In genomic region chr5:144287267-144287820, GRCm38 (mm10) we compare ENCODE assay signal across 21 mouse cellular contexts. TPM values are rescaled to one million over a fixed set of nuclear protein-coding genes. Genes with fewer than 3 reads are reported as not detected.
A peak's percentile ranks its signal among the peaks of the same experiment; 100 is the strongest.
DNase-seq lines count a peak whose midpoint lies in the region; ATAC-seq and TF ChIP-seq lines count a peak whose summit lies in the region.
"Had no signal": no experiment of that assay in that cellular context is flagged by ENCODE, and none has a peak within 500 bp of the region (broad histone marks: within the 10 kb centered on the region; RNA-seq: fewer than 3 reads in every experiment).

No protein-coding gene starts in this region.

- no peak overlapping the region for H3K4me3 ChIP-seq in heart, embryonic 11.5 days (ENCODE audit: low read depth, low read length)
- H3K4me3 ChIP-seq in C2C12 (ENCODE audit: insufficient read depth, poor library complexity, severe bottlenecking) (no peak overlapping the region), myocyte (no peak overlapping the region)
- H3K4me3 ChIP-seq: embryonic facial prominence, embryonic 12.5 days; forebrain, embryonic 12.5 days; heart, adult 2 months; hindbrain, embryonic 12.5 days had no signal

- 81% methylated on average over 3 of the region's 3 CpGs for WGBS in heart, embryonic 11.5 days (ENCODE audit: insufficient replicate concordance)

- ATAC-seq in heart, embryonic 11.5 days (replicated peaks; ENCODE audit: insufficient number of reproducible peaks, low FRiP score, low TSS enrichment), result 0 out of 2 replicates have a peak, but pooled peaks have one; percentile 20
- ATAC-seq: forebrain, embryonic 16.5 days; hindbrain, embryonic 16.5 days; inflammation-experienced regulatory T-cells, adult 6 months; intestine, postnatal 0 days had no signal

- H3K27ac ChIP-seq in heart, embryonic 11.5 days (ENCODE audit: low read depth, low read length), result no peak overlapping the region
- H3K27ac ChIP-seq: embryonic facial prominence, embryonic 12.5 days; forebrain, embryonic 12.5 days; heart, adult 2 months; hindbrain, embryonic 12.5 days had no signal

- H3K79me3 ChIP-seq in C2C12 (ENCODE audit: low read depth), result no peaks in the 10 kb centered on the region

- no peaks in the 10 kb centered on the region for H3K36me3 ChIP-seq in heart, embryonic 11.5 days (ENCODE audit: control insufficient read depth, insufficient read depth, low read length)
- H3K36me3 ChIP-seq in C2C12 (ENCODE audit: control insufficient read depth, insufficient read depth) (peaks cover 3% of the 10 kb centered on the region), myocyte (ENCODE audit: control insufficient read depth, insufficient read depth) (peaks cover 11% of the 10 kb centered on the region)
- H3K36me3 ChIP-seq: embryonic facial prominence, embryonic 12.5 days; forebrain, embryonic 12.5 days; hindbrain, embryonic 12.5 days had no signal

- peak; percentile 37 for TF ChIP-seq POLR2A in myocyte (IDR thresholded peaks at IDR 0.05; ENCODE audit: insufficient read length, low read depth)

- TF ChIP-seq CTCF in C2C12 (IDR thresholded peaks at IDR 0.05; ENCODE audit: control insufficient read depth, insufficient read depth, insufficient read length), result no peak

- H3K79me2 ChIP-seq in C2C12 (ENCODE audit: control insufficient read depth, insufficient read depth), result no peaks in the 10 kb centered on the region
- no peaks in the 10 kb centered on the region for H3K79me2 ChIP-seq in myocyte (ENCODE audit: control insufficient read depth, insufficient read depth)

- H3ac ChIP-seq in C2C12 (ENCODE audit: control insufficient read depth, insufficient read length, low read depth), result no peak overlapping the region
- H3ac ChIP-seq in myocyte (ENCODE audit: control insufficient read depth, insufficient read length), result no peak overlapping the region

- H3K9me3 ChIP-seq in heart, embryonic 11.5 days (replicated peaks; ENCODE audit: control insufficient read depth, low read length), result no peaks in the 10 kb centered on the region
- H3K9me3 ChIP-seq: embryonic facial prominence, embryonic 12.5 days; forebrain, embryonic 12.5 days; hindbrain, embryonic 12.5 days had no signal

- peaks cover 10% of the 10 kb centered on the region for H3K4me1 ChIP-seq in heart, embryonic 11.5 days (ENCODE audit: control insufficient read depth, insufficient read depth, low read length)
- H3K4me1 ChIP-seq: embryonic facial prominence, embryonic 12.5 days; forebrain, embryonic 12.5 days; hindbrain, embryonic 12.5 days had no signal

- no peak overlapping the region for H3K9ac ChIP-seq in heart, embryonic 11.5 days (ENCODE audit: low read depth, low read length)
- H3K9ac ChIP-seq: embryonic facial prominence, embryonic 12.5 days; forebrain, embryonic 12.5 days; hindbrain, embryonic 12.5 days had no signal

- no peak overlapping the region for H3K4me2 ChIP-seq in heart, embryonic 11.5 days
- peak overlapping the region; percentile 54 for H3K4me2 ChIP-seq in myocyte (ENCODE audit: low read depth)
- H3K4me2 ChIP-seq: embryonic facial prominence, embryonic 12.5 days; forebrain, embryonic 12.5 days; hindbrain, embryonic 12.5 days had no signal

- H3K27me3 ChIP-seq in heart, embryonic 11.5 days (ENCODE audit: control insufficient read depth, insufficient read depth, low read length), result no peaks in the 10 kb centered on the region
- H3K27me3 ChIP-seq in C2C12 (ENCODE audit: control insufficient read depth, insufficient read depth, insufficient read length) (no peaks in the 10 kb centered on the region), myocyte (ENCODE audit: control insufficient read depth, insufficient read depth, insufficient read length) (no peaks in the 10 kb centered on the region)
- H3K27me3 ChIP-seq: CH12.LX; embryonic facial prominence, embryonic 12.5 days; forebrain, embryonic 12.5 days; hindbrain, embryonic 12.5 days had no signal

- peak; percentile 12 for DNase-seq in gastrocnemius, adult 18-20 months (ENCODE audit: low spot score)
- DNase-seq in gastrocnemius, postnatal 25 days, result no peak
- no peak for DNase-seq in heart, adult 9 months (ENCODE audit: low spot score in 2 of 2)
- DNase-seq in embryo, embryonic 11 days, result no peak
- DNase-seq: adrenal gland, adult 2 months; adrenal gland, postnatal 36 days; cerebellum, adult 2 months; cerebellum, postnatal 10 days; heart, postnatal 36 days had no signal

TF ChIP-seq in C2C12, 6 proteins besides CTCF, POLR2A, EP300 and RAD21:
- no peak for TF ChIP-seq MAX (IDR thresholded peaks at IDR 0.05)
- TF ChIP-seq CEBPB (IDR thresholded peaks at IDR 0.05; ENCODE audit: low read depth), result no peak
- TF ChIP-seq MYOD1 (IDR thresholded peaks at IDR 0.05; ENCODE audit: control insufficient read depth, insufficient read length, low read depth), result peak; percentile 93
- TF ChIP-seq MYOG (IDR thresholded peaks at IDR 0.05; ENCODE audit: control insufficient read depth, extremely low read depth, insufficient read length), result no peak
- TF ChIP-seq FOSL1 (IDR thresholded peaks at IDR 0.05; ENCODE audit: insufficient read depth, low read length, poor library complexity, severe bottlenecking), result no peak
- no peak for TF ChIP-seq USF1 (IDR thresholded peaks at IDR 0.05; ENCODE audit: low read depth)

TF ChIP-seq in myocyte, 11 proteins besides CTCF, POLR2A, EP300 and RAD21:
- peak; percentile 90 for TF ChIP-seq TCF12 (IDR thresholded peaks at IDR 0.05; ENCODE audit: insufficient read depth, poor library complexity, severe bottlenecking)
- peak; percentile 86 for TF ChIP-seq TCF3 (IDR thresholded peaks at IDR 0.05; ENCODE audit: insufficient read length, low read depth)
- peak; percentile 85 to 100 (median 98) for TF ChIP-seq MYOG (IDR thresholded peaks at IDR 0.05; ENCODE audit: control insufficient read depth in 1 of 3, insufficient read depth in 1 of 3, insufficient read length in 2 of 3, low read depth in 2 of 3)
- TF ChIP-seq E2F4 (IDR thresholded peaks at IDR 0.05; ENCODE audit: insufficient read depth), result no peak
- no peak for TF ChIP-seq POLR2AphosphoS2 (IDR thresholded peaks at IDR 0.05; ENCODE audit: insufficient read length, low read depth)
- TF ChIP-seq MYOD1 (IDR thresholded peaks at IDR 0.05; ENCODE audit: control insufficient read depth in 1 of 3, insufficient read length in 2 of 3, low read depth in 2 of 3), result peak; percentile 69 to 97 (median 97)

RNA-seq across cellular contexts. Expression of gene Bri3, which starts 43.1 kb away (rescaled TPM):
- total RNA-seq in gastrocnemius, adult 18-20 months (2021), result 10 to 100 TPM; 39.4 to 45.3 TPM
- total RNA-seq in gastrocnemius, postnatal 25 days (2021), result 10 to 100 TPM; 36.0 to 43.5 TPM
- polyA plus RNA-seq in heart, embryonic 11.5 days (2014; fragmentation: Nextera tagmentation; extraction: Ambion mirVana), result 108 and 110 TPM in 2 replicates
- polyA plus RNA-seq in C2C12 (2012; fragmentation: generic; extraction: Trizol) (121 TPM), myocyte (2012; fragmentation: generic; extraction: Trizol) (153 TPM)
